Mouse (Mus musculus): ENCODE data around the gene Atl1.

Gene Atl1

GRCm38 (mm10) chr12:70015936-70016335, 123.5 kb downstream of the Atl1 start:
- no peak for DNase-seq (ENCODE audit: extremely low spot score)
